Mouse (Mus musculus) kidney, postnatal 25 days (tissue): ENCODE measurements around the gene Golga1.

ENCODE experiments used
- DNase-seq, 2 experiments: peaks; one replicate each; pipeline ENCODE4 v3.0.0; 2021; ENCODE audit warnings: mixed read lengths in 2 of 2

Golga1 gene

DNA sequence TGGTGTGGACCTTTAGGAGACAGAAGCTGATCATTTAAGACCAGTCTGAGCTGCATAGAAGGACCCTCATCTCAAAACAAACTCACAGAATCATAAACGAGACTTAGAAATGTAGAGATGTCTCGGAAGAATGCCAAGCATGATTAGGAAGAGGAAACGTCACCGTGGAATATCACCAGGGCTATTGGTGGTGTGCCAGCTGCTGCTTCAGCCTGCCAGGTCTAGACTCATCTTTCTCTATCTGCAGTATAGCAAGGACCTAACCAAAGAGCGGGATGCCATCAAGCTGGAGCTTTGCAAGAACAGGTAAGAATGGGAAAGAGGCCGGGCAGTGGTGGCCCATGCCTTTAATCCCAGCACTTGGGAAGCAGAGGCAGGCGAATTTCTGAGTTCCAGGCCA, 91.6 kb downstream of the Golga1 start:
- peak in 1 of 2 experiments; percentile 36 for DNase-seq

DNA sequence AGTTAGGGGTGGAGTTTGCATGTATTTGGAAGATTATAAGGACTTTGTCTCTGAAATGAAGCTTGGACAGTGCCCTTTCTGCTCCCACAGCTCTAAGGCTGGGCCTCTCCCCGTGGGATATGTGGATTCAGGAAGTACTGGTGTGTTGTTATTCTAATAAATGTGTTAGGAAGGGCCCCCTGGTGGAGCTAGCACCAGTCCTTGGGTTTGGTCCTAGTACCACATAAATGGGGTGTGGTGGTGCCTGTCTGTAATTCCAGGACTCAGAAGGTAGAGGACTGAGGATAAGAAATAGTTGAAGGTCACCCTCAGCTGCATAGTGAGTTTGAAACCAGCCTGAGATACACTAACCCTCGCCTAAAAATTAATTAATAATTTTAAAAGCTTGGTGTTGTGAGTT, 92.1 kb downstream of the Golga1 start:
- DNase-seq, result no peak

DNA sequence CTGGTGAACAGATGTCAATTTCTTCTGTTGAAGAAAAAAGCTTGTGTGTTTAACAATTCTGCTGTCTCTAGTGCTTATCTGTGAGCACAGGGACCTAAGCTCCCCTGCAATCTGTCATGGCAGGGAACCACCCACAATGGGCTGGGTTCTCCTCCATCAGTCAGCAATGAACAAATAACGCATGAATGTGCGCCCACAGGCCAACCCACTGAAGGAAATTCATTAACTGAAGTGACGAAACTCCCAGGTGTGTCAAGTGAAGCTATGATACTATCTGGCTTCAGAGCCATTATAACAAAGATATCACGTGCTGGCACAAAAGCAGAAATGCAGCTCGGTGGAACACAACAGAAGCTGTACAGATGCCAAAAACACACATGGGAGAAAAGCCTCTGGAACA, 95.3 kb downstream of the Golga1 start:
- no peak for DNase-seq

DNA sequence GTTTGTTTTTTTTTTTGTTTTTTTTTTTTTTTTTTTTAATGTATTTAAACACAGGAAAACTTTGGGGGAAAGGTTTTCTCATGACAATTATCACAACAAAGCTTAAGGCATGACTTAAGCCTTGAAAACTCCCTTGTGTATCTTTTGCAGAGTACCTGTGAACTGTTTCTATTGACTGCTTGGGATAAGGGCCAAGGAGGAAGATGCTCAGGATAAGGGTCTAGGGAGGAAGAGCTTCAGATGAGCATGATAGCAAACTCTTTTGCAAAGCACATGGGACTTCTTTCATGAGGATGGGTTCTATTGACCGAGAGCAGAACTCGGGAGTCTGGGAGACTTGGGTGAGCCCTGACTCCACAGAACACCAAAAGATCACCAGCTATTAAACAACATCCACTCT, 95.7 kb downstream of the Golga1 start:
- no peak for DNase-seq
